Mouse (Mus musculus) limb, embryonic 14.5 days (tissue): ENCODE results near the gene Zmynd15. TPM values are rescaled to one million over a fixed set of nuclear protein-coding genes. Genes with fewer than 3 reads are reported as not detected.
"Not testable (repeated sequence)": the region's sequence is repeated elsewhere in the genome, so short reads cannot be mapped to it uniquely, and the experiment has no call there.

Experiments used
- ATAC-seq: fragments of 200-750 bp; cut with Nextera tagmentation; 2 replicates; pipeline ENCODE4 v1.8.0; 2017; ENCODE audit warnings: low read depth, moderate number of reproducible peaks, moderate TSS enrichment; ENCODE audit not compliant: low FRiP score
- DNase-seq: peaks from one replicate; pipeline ENCODE4 v3.0.0-alpha.2; 2015; ENCODE audit warnings: low spot score
- H3K27ac ChIP-seq: fragments of 300-500 bp; sonication (generic); replicated peaks from 2 replicates; pipeline ENCODE4 v1.5.1; 2014; ENCODE audit warnings: low read depth, mild to moderate bottlenecking, low read length, moderate library complexity, mixed read lengths
- H3K27me3 ChIP-seq: fragments of 300-500 bp; sonication (generic); 2 replicates; pipeline ENCODE4 v1.6.1; 2014; ENCODE audit warnings: low read length, mixed read lengths; ENCODE audit not compliant: control insufficient read depth, insufficient read depth
- H3K36me3 ChIP-seq: fragments of 300-500 bp; sonication (generic); 2 replicates; pipeline ENCODE4 v1.6.1; 2014; ENCODE audit warnings: mild to moderate bottlenecking, low read length, moderate library complexity, mixed read lengths; ENCODE audit not compliant: control insufficient read depth, insufficient read depth
- H3K4me1 ChIP-seq: fragments of 300-500 bp; sonication (generic); 2 replicates; pipeline ENCODE4 v1.6.1; 2014; ENCODE audit warnings: antibody characterized with exemption, low read length, mixed read lengths; ENCODE audit not compliant: control insufficient read depth, insufficient read depth
- H3K4me2 ChIP-seq: fragments of 300-500 bp; sonication (generic); replicated peaks from 2 replicates; pipeline ENCODE4 v1.6.1; 2014; ENCODE audit warnings: low read depth, mild to moderate bottlenecking, low read length, moderate library complexity; ENCODE audit not compliant: severe bottlenecking
- H3K4me3 ChIP-seq: fragments of 300-500 bp; sonication (generic); replicated peaks from 2 replicates; pipeline ENCODE4 v1.5.1; 2014; ENCODE audit warnings: low read length
- H3K9ac ChIP-seq: fragments of 300-500 bp; sonication (generic); 2 replicates; pipeline ENCODE4 v1.6.1; 2014; ENCODE audit warnings: mild to moderate bottlenecking, low read depth, low read length, moderate library complexity; ENCODE audit not compliant: severe bottlenecking
- H3K9me3 ChIP-seq: fragments of 300-500 bp; sonication (generic); 2 replicates; pipeline ENCODE4 v1.6.1; 2016; ENCODE audit warnings: low read length; ENCODE audit not compliant: control insufficient read depth
- POLR2A ChIP-seq: fragments of 200-500 bp; IDR thresholded peaks from 2 replicates; pipeline ENCODE4 v1.8.0; 2012; ENCODE audit warnings: inconsistent platforms, mild to moderate bottlenecking, moderate library complexity, borderline replicate concordance; ENCODE audit not compliant: insufficient read depth, insufficient read length; ENCODE audit errors: extremely low read depth
- WGBS: fragments of 180-500 bp; shearing (Covaris S2); extraction: QIAGEN DNeasy Blood & Tissue Kit; methylation state at CpG from one replicate; pipeline ENCODE4 v1.1.7; 2014; 5-methylcytosine and 5-hydroxymethylcytosine counted together
- polyA plus RNA-seq, 2 experiments: library from polyadenylated mRNA; depleted of rRNA in 1 of 2; stranded (reverse) in 1 of 2; unstranded in 1 of 2; fragments of >200 nt; fragmentation: Nextera tagmentation in 1 of 2; extraction: Ambion mirVana in 1 of 2; gene quantifications; 2 replicates each; pipeline versions ENCODE4 v1.2.1 to v1.2.3; 2012 to 2014

The Zmynd15 gene
- polyA plus RNA-seq, 2 experiments: 0.92 to 1.1 TPM

- WGBS: 56% methylated on average over 4 of the region's 4 CpGs
- H3K27ac ChIP-seq: no peak overlapping the region
- no peak overlapping the region for H3K4me3 ChIP-seq
- ATAC-seq (no peak), DNase-seq (no peak)
- no peak for TF ChIP-seq POLR2A
- no peak overlapping the region for H3K9ac ChIP-seq
- H3K9me3 ChIP-seq: no peaks in the 10 kb centered on the region
- H3K4me1 ChIP-seq: no peaks in the 10 kb centered on the region
- H3K36me3 ChIP-seq: no peaks in the 10 kb centered on the region
- no peaks in the 10 kb centered on the region for H3K27me3 ChIP-seq
- no peak overlapping the region for H3K4me2 ChIP-seq
Observed at GRCm38 (mm10) chr11:70418199-70418598, 41.0 kb upstream of the Zmynd15 start.

GRCm38 (mm10) chr11:70419486-70419885 is 39.7 kb upstream of the Zmynd15 start:
- Histone ChIP-seq H3K4me3 (no peak overlapping the region), H3K27me3 (no peaks in the 10 kb centered on the region), H3K4me2 (no peak overlapping the region), H3K4me1 (no peaks in the 10 kb centered on the region), H3K9me3 (no peaks in the 10 kb centered on the region), H3K9ac (no peak overlapping the region), H3K27ac (no peak overlapping the region), H3K36me3 (no peaks in the 10 kb centered on the region)
- 59% methylated on average over 5 of the region's 5 CpGs for WGBS
- no peak for ATAC-seq
- no peak for DNase-seq
- no peak for TF ChIP-seq POLR2A

- not testable (repeated sequence) for H3K27ac ChIP-seq, DNase-seq, H3K9me3 ChIP-seq, H3K4me1 ChIP-seq, H3K4me2 ChIP-seq, H3K27me3 ChIP-seq, H3K36me3 ChIP-seq, H3K9ac ChIP-seq, H3K4me3 ChIP-seq, ATAC-seq
- whole genome bisulfite sequencing: 78% methylated on average over 6 of the region's 6 CpGs
Observed at GRCm38 (mm10) chr11:70426598-70426997, 32.6 kb upstream of the Zmynd15 start.

- H3K4me2 ChIP-seq: peak overlapping the region; percentile 74
- H3K27ac ChIP-seq: no peak overlapping the region
- 29% methylated on average over 5 of the region's 5 CpGs for WGBS
- no peaks in the 10 kb centered on the region for H3K9me3 ChIP-seq
- H3K4me1 ChIP-seq: peaks cover 17% of the 10 kb centered on the region
- DNase-seq: no peak
- H3K27me3 ChIP-seq: no peaks in the 10 kb centered on the region
- peak overlapping the region; percentile 79 for H3K4me3 ChIP-seq
- H3K9ac ChIP-seq: peak overlapping the region; percentile 3; the same call in 1 of the 2 replicates
- no peak for ATAC-seq
- peaks cover 10% of the 10 kb centered on the region for H3K36me3 ChIP-seq
- no peak for TF ChIP-seq POLR2A
Observed at GRCm38 (mm10) chr11:70431574-70431973, 27.7 kb upstream of the Zmynd15 start.

DNA sequence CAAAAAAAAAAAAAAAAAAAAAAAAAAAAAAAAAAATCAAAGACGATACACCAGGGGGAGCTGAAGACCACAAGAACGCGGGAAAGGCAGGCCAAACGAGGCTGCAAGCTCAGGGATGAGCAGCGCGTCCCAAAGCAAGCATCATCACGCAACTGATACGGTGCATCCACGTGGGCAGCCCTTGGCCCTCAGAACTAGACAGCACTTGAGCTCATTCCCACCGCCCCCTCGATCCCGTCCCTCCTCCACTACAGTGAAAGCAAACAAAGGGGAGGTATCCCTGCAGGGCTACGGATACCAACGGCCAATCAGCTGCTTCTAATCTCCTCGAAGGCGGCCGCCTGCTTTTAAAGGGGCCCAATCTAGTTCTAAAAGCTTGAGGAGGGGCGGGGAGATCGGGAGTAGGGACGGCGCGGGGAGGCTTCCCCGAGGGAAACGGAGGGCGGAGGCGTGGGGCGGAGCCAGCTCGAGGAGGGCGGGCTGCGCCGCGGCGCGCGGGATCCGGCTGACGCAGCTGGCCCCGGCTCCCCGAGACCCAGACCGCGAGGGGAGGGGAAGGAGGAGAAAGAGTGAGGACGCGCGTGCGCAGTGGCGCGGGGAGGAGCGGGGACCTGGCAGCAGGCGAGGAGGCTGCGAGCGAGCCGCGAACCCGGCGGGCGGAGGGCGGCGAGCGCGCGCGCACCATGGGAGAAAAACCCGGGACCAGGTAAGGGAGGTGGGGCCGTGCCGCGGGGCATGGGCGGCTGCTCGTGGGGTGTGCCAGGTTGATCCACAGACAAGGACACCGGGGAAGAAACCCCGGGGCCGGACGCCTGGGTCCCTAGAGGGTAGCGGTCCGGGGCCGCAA is 27.0 kb upstream of the Zmynd15 start, which contains the start of gene Arrb2:
Arrb2 (plus strand) TSS at position 588 of the 847 bp plus-strand sequence.
- peak within 1 kb of the TSS; percentile 68 for H3K27ac ChIP-seq
- H3K4me3 ChIP-seq: peak within 1 kb of the TSS; percentile 79
- H3K4me2 ChIP-seq: peak within 1 kb of the TSS; percentile 74
- ATAC-seq (peak; percentile 96), DNase-seq (peak; percentile 97)
- H3K9ac ChIP-seq: peak within 1 kb of the TSS; percentile 87
- WGBS: under 1% methylated on average over 61 of the region's 75 CpGs
- H3K36me3 ChIP-seq: peaks cover 16% of the 10 kb centered on the region
- H3K27me3 ChIP-seq: no peaks in the 10 kb centered on the region
- H3K9me3 ChIP-seq: no peaks in the 10 kb centered on the region
- H3K4me1 ChIP-seq: peaks cover 17% of the 10 kb centered on the region
- TF ChIP-seq POLR2A: peak; percentile 52; the same call in 1 of the 2 replicates
